Mouse (Mus musculus) limb, embryonic 15.5 days (tissue): ENCODE measurements around the gene Zfp212. TPM values are rescaled to one million over a fixed set of nuclear protein-coding genes. Genes with fewer than 3 reads are reported as not detected.
"Not testable (repeated sequence)": the region's sequence is repeated elsewhere in the genome, so short reads cannot be mapped to it uniquely, and the experiment has no call there.

Source experiments
- ATAC-seq: fragments of 200-750 bp; cut with Nextera tagmentation; 2 replicates; pipeline ENCODE4 v1.8.0; 2017; ENCODE audit warnings: low read depth, moderate TSS enrichment; ENCODE audit not compliant: insufficient number of reproducible peaks, low FRiP score, low TSS enrichment
- H3K27ac ChIP-seq: fragments of 300-500 bp; sonication (generic); 2 replicates; pipeline ENCODE4 v1.5.1; 2015; ENCODE audit warnings: moderate library complexity, mild to moderate bottlenecking, inconsistent platforms
- H3K27me3 ChIP-seq: fragments of 300-500 bp; sonication (generic); 2 replicates; pipeline ENCODE4 v1.6.1; 2015; ENCODE audit warnings: inconsistent platforms
- H3K36me3 ChIP-seq: fragments of 300-500 bp; sonication (generic); 2 replicates; pipeline ENCODE4 v1.6.1; 2015; ENCODE audit warnings: inconsistent platforms
- H3K4me1 ChIP-seq: fragments of 300-500 bp; sonication (generic); 2 replicates; pipeline ENCODE4 v1.6.1; 2015; ENCODE audit warnings: inconsistent platforms
- H3K4me2 ChIP-seq: fragments of 300-500 bp; sonication (generic); 2 replicates; pipeline ENCODE4 v1.6.1; 2015; ENCODE audit warnings: mild to moderate bottlenecking, inconsistent platforms
- H3K4me3 ChIP-seq: fragments of 300-500 bp; sonication (generic); 2 replicates; pipeline ENCODE4 v1.5.1; 2015; ENCODE audit warnings: mild to moderate bottlenecking, inconsistent platforms
- H3K9ac ChIP-seq: fragments of 300-500 bp; sonication (generic); 2 replicates; pipeline ENCODE4 v1.6.1; 2015; ENCODE audit warnings: inconsistent platforms
- H3K9me3 ChIP-seq: fragments of 300-500 bp; sonication (generic); 2 replicates; pipeline ENCODE4 v1.6.1; 2016; ENCODE audit warnings: inconsistent platforms
- WGBS: fragments of 180-500 bp; shearing (Covaris S2); methylation state at CpG from one replicate; pipeline ENCODE4 v1.1.7; 2015; 5-methylcytosine and 5-hydroxymethylcytosine counted together
- polyA plus RNA-seq: library from polyadenylated mRNA; unstranded; fragments of >200 nt; fragmentation: Nextera tagmentation; extraction: Ambion mirVana; gene quantifications from 2 replicates; pipeline ENCODE4 v1.2.1, GENCODE M21; 2015

Zfp212 gene
- polyA plus RNA-seq, 1 experiment from 2014 or later: 18.0 TPM

DNA sequence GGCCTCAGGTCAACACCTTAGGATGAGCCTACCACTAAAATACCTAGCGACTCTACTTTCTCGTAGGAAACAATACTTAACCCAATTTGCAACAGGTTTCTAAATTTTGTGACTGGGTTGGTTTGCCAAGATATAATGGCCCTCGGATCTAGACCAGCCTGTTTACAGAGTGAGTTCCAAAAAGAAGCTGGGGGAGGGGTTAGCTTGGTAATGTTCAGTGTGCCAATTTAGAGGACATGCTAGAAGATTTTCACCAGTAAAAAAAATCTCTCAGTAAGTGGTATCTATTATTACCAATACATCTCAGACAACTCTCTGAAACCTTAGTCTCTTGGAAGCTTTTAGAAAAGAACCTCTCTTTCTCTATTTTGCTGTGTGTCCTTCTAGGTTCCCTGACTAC, 23.4 kb downstream of the Zfp212 start:
- no peaks in the 10 kb centered on the region for H3K27me3 ChIP-seq
- H3K9me3 ChIP-seq: no peaks in the 10 kb centered on the region
- peak overlapping the region; percentile 82 for H3K27ac ChIP-seq
- peak overlapping the region; percentile 49 for H3K4me3 ChIP-seq
- peak overlapping the region; percentile 84 for H3K4me2 ChIP-seq
- peaks cover 14% of the 10 kb centered on the region for H3K4me1 ChIP-seq
- WGBS: 66% methylated on average over 3 of the region's 3 CpGs
- H3K9ac ChIP-seq: peak overlapping the region; percentile 67; the same call in 1 of the 2 replicates
- peaks cover 21% of the 10 kb centered on the region for H3K36me3 ChIP-seq
- ATAC-seq: no peak

DNA sequence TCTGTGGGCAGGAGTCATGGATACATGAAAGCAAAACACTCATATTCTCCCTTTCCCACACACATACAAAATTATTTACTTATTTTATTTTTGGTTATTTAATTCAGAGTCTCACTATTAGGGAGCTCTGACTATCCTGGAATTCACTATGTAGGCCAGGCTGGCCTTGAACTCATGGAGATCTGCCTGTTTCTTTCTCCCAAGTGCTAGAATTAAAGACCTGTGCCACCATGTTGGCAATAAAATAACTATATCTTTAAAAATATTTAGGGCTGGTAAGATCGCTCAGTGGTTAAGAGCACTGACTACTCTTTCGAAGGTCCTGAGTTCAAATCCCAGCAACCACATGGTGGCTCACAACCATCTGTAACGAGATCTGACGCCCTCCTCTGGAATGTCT, 27.1 kb downstream of the Zfp212 start:
- Histone ChIP-seq H3K9me3 (no peaks in the 10 kb centered on the region), H3K9ac (no peak overlapping the region), H3K27me3 (no peaks in the 10 kb centered on the region), H3K4me3 (no peak overlapping the region), H3K27ac (no peak overlapping the region), H3K36me3 (peaks cover 41% of the 10 kb centered on the region), H3K4me2 (no peak overlapping the region), H3K4me1 (peaks cover 13% of the 10 kb centered on the region)
- WGBS: 89% methylated on average over 4 of the region's 4 CpGs
- ATAC-seq: no peak

DNA sequence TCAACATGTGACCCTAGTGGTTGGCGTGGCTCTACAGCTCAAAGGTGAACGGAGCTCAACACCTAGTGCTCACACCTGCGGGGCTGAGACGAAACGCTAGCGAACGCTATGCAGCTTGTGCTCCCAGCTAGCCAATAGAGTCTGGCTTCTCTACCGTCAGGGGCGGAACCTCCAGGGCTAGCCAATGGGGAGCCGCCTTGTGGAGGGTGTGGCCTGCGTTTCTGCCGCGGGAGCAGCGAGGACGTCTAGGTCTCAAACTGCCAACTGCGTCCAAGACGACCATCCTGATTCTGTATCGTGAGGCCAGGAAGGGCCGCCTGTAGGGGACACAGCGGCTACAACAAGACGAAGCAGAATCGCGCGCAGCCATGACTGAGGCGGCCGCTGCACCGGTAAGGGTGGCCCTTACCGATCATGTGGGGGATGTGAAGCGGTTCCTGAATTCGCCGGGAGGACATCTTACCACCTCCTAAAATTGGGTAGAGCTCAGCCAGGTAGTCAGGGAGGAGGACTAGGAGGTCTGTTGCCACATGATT, 33.0 kb downstream of the Zfp212 start, which contains the start of gene Zfp956:
Gene Zfp956, plus strand, starts transcription at position 200 of the 536 bp plus-strand sequence.
- peaks cover 6% of the 10 kb centered on the region for H3K4me1 ChIP-seq
- H3K9me3 ChIP-seq: no peaks in the 10 kb centered on the region
- no peaks in the 10 kb centered on the region for H3K27me3 ChIP-seq
- ATAC-seq: peak; percentile 92
- under 1% methylated on average over 31 of the region's 31 CpGs for WGBS
- peak within 1 kb of the TSS; percentile 59 for H3K4me3 ChIP-seq
- peaks cover 37% of the 10 kb centered on the region for H3K36me3 ChIP-seq
- H3K9ac ChIP-seq: peak within 1 kb of the TSS; percentile 55
- H3K4me2 ChIP-seq: peak within 1 kb of the TSS; percentile 60
- peak within 1 kb of the TSS; percentile 72 for H3K27ac ChIP-seq

DNA sequence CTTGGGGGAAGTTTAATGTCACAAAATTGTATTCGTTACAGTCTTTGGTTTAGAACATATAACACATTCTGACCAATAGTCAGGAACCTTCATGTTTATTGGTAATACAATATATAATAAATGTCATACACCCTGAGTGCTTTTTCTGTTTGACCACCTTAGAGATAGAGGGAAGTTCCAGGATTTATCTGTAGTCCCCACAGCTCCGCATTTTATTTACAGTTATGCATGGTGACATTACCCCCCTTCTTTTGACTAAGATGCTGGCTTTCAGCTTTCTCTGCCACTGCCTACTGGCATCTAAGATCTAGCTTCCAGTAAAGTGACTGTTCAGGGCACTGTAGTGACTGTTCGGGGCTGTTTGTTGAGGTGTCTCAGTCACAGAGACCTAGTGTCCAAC, 34.1 kb downstream of the Zfp212 start:
- H3K36me3 ChIP-seq: peaks cover 39% of the 10 kb centered on the region
- H3K9ac ChIP-seq: no peak overlapping the region
- ATAC-seq: no peak
- no peaks in the 10 kb centered on the region for H3K27me3 ChIP-seq
- no peak overlapping the region for H3K4me2 ChIP-seq
- no peaks in the 10 kb centered on the region for H3K9me3 ChIP-seq
- no peak overlapping the region for H3K27ac ChIP-seq
- H3K4me3 ChIP-seq: peak overlapping the region; percentile 59; the same call in 1 of the 2 replicates
- peaks cover 6% of the 10 kb centered on the region for H3K4me1 ChIP-seq
- WGBS: 87% methylated on average over 3 of the region's 3 CpGs

DNA sequence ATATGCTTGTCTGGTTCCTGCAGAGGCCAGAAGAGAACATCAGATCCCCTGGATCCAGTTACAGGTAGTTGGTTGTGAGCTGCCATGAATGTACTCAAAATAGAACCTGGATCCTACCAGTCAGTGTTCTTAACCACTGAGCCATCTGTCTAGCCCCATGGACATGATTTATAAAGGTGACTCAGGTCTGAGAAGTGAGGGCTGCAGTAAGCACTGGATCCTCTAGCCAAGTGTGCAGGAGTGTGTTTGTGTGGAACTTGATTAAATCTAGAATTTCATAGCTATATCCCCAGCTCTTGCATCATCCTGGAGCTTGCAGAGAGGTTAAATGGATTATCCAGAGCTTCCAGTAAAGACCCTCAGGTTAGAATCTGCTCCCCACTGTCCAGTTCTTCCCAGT, 37.5 kb downstream of the Zfp212 start:
- Histone ChIP-seq H3K27me3 (no peaks in the 10 kb centered on the region), H3K36me3 (peaks cover 50% of the 10 kb centered on the region), H3K9ac (no peak overlapping the region), H3K4me2 (no peak overlapping the region), H3K9me3 (no peaks in the 10 kb centered on the region), H3K4me1 (peaks cover 6% of the 10 kb centered on the region), H3K4me3 (no peak overlapping the region), H3K27ac (no peak overlapping the region)
- ATAC-seq: no peak

DNA sequence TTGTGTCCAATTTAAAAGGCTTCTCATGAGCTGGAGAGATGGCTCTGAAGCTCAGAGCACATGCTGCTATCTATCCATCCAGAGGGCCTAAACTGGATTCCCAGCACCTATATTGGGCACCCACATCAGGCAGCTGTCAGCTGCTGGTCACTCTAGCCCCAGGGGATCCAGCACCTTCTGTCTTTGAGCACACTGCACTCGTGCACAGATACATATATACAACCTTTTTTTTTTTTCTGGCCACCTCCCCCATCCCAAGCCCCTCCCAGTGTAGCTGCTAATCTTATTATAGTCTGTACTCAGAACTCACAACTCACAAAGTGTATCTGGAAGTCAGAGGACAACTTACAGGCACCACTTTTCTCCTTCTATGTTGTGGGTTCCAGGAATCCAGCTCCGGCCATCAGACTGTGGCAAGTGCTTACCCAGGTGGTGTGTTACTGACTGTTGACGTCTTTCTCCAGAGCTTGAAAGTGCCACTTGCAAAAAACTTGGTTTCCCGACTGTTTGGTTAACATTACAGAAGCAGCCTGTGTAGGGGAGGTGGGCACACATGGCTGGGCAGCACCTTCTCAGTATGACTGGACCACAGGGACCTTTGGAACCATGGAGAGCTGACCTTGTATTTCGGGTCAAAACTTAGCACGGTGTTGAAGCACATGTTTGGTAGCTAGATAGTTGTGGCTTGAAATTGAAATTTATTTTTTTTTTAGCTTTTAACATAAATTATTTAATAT, 40.6 kb downstream of the Zfp212 start:
- Histone ChIP-seq H3K4me1 (no peaks in the 10 kb centered on the region), H3K27me3 (no peaks in the 10 kb centered on the region), H3K4me3 (no peak overlapping the region), H3K4me2 (no peak overlapping the region), H3K9me3 (no peaks in the 10 kb centered on the region), H3K9ac (no peak overlapping the region), H3K27ac (no peak overlapping the region), H3K36me3 (peaks cover 81% of the 10 kb centered on the region)
- 84% methylated on average over 6 of the region's 6 CpGs for WGBS
- no peak for ATAC-seq

DNA sequence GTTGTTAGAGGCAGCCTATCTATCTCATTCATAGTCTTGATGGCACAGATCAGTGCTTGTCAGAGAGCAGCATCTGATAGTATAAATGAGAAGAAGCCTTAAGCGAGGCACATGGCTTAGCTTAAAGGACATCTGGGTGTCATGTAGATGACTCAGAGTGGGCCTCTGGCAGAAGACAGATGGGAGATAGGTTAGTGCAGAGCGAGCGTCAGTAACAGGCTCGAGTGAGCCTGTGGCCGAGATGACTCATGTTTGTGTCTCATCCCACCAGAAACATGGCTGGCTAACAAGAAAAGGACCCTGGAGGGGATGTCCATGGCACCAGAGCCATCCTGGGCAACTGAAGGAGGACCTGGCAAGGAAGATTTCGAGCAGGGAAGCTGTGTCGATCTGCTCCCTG, 42.8 kb downstream of the Zfp212 start:
- WGBS: 72% methylated on average over 7 of the region's 7 CpGs
- Histone ChIP-seq H3K4me2 (no peak overlapping the region), H3K9me3 (no peaks in the 10 kb centered on the region), H3K4me1 (no peaks in the 10 kb centered on the region), H3K27ac (no peak overlapping the region), H3K9ac (no peak overlapping the region), H3K36me3 (peaks cover 72% of the 10 kb centered on the region), H3K4me3 (no peak overlapping the region), H3K27me3 (no peaks in the 10 kb centered on the region)
- no peak for ATAC-seq

DNA sequence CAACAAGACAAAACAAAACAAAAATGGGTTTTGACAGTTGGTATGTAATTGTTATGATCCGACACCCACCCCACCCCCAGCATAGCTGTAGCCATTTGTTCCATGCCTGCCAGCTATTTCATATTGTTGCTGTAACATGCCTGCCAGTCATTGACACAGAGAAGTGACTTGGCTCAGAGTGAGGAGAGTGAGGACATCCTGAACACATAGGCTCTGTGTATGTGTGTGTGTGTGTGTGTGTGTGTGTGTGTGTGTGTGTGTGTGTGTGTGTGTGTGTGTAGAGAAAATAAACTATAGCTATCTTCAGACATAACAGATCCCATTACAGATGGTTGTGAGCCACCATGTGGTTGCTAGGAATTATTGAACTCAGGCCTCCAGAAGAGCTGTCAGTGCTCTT, 47.9 kb downstream of the Zfp212 start:
- H3K4me2 ChIP-seq, H3K4me1 ChIP-seq, H3K27me3 ChIP-seq, H3K27ac ChIP-seq, H3K9ac ChIP-seq, H3K9me3 ChIP-seq, H3K4me3 ChIP-seq, ATAC-seq: not testable (repeated sequence)
- H3K36me3 ChIP-seq: peaks cover 32% of the 10 kb centered on the region
- 69% methylated on average over 1 of the region's 1 CpGs for WGBS

DNA sequence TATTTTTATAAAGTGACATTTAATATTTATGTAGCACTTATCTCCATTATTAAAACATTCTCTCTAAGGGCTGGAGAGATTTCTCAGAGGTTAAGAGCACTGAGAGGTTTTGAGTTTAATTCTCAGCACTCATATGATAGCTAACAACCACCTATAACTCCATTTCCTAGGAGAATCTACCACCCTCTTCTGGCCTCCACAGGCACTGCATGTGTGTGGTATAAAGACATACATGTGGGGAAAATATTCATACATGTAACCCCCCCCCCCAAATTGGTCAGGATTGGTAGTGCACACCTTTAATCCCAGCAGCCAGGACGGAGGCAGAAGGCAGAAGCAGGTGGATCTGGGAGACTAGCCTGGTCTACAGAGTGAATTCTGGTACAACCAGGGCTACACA, 54.3 kb downstream of the Zfp212 start:
- Histone ChIP-seq H3K27ac (no peak overlapping the region), H3K9ac (no peak overlapping the region), H3K9me3 (no peaks in the 10 kb centered on the region; the same call in 1 of the 2 replicates), H3K4me3 (no peak overlapping the region), H3K36me3 (no peaks in the 10 kb centered on the region), H3K4me1 (no peaks in the 10 kb centered on the region), H3K4me2 (no peak overlapping the region), H3K27me3 (no peaks in the 10 kb centered on the region)
- ATAC-seq: no peak
- 88% methylated on average over 1 of the region's 1 CpGs for WGBS

DNA sequence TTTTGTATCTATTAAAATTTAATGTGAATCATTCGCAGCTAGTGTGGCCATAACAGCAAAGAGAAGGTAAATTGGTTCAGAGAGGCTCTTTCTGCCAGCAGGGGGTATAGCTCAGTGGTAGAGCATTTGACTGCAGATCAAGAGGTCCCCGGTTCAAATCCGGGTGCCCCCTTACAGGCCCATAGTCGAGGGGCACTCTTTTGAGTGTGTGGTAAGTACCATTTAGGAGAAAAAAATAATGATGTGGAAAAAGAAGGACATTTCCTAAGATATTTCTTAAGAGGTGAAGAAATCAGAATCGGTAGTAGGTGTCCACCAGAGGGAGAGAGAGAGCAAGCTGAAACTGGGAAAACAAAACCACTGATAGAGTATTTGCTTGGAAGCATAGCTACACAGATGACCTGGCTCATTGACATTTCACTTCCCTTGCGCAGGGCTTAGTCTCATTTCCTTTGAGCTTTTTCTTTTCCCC, 58.7 kb downstream of the Zfp212 start:
- H3K36me3 ChIP-seq: no peaks in the 10 kb centered on the region
- no peak overlapping the region for H3K9ac ChIP-seq
- H3K4me2 ChIP-seq: no peak overlapping the region
- H3K9me3 ChIP-seq: no peaks in the 10 kb centered on the region; the same call in 1 of the 2 replicates
- no peak overlapping the region for H3K4me3 ChIP-seq
- no peaks in the 10 kb centered on the region for H3K27me3 ChIP-seq
- H3K27ac ChIP-seq: no peak overlapping the region
- peak; percentile 65; the same call in 1 of the 2 replicates for ATAC-seq
- WGBS: 14% methylated on average over 6 of the region's 6 CpGs
- no peaks in the 10 kb centered on the region for H3K4me1 ChIP-seq
